Mouse (Mus musculus) mouse embryonic stem cell (cell line): ENCODE data around the gene Man1c1.

Experiments used
- in situ Hi-C, 2 experiments: fragments of 300-500 bp; cut with MboI; formaldehyde crosslinking; loops; 1 replicate in 1 of 2; 3 replicates in 1 of 2; pipeline ENCODE4 v1.14.3; 2019 to 2020; ENCODE audit warnings: low sequenced_read_pairs in 2 of 2, low pct_unique_long_range_greater_than_20kb in 1 of 2, mixed read lengths in 1 of 2; ENCODE audit not compliant: unreplicated experiment in 1 of 2

Gene Man1c1

GRCm38 (mm10) chr4:134703835-134704546 is at the start of gene Man1c1:
Man1c1 (minus strand) TSS chr4:134704290.
- in situ Hi-C loops, result no loop called here

- in situ Hi-C loops, result no loop called here
Measured at GRCm38 (mm10) chr4:134753516-134754261, 49.6 kb upstream of the Man1c1 start.

DNA sequence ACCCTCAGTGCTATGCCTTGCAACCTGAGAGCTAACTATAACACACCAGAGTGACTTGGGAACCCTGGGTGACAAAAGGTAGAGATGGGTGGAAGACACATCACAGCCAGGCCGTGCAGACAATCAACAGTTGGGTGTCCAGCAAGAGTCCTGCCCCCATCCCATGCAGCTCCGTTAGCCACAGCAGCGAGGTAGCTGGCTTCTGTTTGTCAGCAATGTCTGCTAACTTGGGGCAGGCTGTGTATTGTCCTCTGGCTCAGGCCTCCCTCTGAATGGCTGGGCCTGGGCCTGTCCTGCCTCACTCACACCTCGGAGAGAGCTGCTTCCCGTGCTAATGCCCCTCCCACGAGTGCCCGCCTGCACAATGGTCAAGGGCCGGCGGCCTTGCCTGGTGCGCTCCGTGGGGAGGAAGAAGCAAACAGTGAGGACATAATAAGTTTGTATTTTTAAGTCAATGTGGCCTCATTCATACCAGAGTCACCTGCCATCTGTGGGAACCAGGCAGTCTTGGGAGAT is 48.9 kb upstream of the Man1c1 start:
- in situ Hi-C loops, result no loop called here

- in situ Hi-C loops, result no loop called here
Measured at GRCm38 (mm10) chr4:134751682-134752380, 47.7 kb upstream of the Man1c1 start.

DNA sequence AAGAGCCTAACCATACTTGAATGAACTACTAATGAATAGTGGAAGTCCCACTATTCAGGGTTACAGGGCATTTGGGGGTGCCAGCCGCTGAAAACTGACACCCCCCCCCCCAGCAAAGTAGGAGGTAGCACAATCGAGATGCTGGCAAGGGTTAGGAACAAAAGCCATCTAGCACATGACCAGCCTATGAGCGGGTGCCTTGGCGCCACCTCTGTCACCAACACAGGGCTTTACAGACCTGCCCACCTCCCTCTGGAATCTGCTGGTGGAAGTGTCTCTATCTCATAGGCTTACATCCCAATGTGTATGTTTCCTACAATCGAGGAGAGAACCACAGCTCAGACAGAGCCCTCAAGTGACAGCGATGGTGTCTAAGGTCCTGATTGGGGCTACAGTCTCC is 46.7 kb upstream of the Man1c1 start:
- in situ Hi-C loops, result no loop called here

DNA sequence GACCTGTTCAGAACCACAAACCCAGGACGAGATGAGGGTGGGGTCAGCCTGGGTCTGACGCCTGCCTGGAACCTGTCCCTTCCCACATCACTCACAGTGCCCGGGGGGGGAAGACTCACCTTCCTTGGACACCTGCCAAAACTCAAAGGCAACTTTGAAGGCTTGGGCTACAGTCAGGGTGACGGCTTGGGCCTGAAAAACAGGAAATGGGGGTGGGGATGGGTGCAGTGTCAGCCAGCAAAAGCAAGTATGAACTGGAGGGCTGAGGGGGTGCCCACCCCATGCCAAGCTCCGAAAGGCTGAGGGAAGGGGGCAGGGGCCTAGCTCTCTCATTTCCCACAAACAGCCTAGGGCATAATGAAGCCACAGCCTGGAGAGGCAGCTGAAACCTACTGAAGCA is 46.2 kb upstream of the Man1c1 start:
- in situ Hi-C loops, result no loop called here

DNA sequence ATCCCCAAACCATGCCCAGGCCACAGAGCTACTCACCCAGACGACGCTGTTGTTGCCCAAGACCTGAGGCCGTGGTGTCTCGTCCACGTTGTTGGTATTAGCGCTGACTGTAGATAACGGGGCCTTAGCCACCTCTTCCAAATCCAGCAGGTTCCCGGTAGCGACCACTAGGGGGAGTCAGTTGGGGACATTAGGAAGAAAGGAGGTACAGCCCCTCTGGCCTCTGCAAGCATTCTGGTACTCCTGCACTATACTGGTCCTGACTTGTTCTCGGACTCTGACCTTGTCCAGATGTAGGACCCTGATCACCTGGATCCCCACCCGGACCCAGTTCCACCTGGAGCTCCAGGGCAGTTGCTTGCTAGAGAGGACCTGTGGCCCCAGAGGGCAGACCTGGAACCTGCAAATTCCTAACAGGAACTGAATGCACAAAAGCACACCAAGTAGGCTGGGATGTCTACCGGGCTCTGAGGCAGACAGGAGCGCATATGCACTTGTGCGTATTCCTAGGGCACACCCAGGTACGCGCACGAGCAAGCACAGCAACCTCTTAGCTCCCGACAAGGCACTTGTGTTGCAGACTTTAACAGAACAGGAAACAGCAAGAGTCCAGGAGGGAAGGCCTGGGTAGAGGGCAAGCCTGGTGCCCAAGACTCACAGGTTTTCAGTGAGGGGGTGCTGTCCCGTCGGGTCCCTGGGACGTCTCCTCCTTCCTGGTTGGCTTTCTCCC is 45.4 kb upstream of the Man1c1 start:
- in situ Hi-C loops, result no loop called here

DNA sequence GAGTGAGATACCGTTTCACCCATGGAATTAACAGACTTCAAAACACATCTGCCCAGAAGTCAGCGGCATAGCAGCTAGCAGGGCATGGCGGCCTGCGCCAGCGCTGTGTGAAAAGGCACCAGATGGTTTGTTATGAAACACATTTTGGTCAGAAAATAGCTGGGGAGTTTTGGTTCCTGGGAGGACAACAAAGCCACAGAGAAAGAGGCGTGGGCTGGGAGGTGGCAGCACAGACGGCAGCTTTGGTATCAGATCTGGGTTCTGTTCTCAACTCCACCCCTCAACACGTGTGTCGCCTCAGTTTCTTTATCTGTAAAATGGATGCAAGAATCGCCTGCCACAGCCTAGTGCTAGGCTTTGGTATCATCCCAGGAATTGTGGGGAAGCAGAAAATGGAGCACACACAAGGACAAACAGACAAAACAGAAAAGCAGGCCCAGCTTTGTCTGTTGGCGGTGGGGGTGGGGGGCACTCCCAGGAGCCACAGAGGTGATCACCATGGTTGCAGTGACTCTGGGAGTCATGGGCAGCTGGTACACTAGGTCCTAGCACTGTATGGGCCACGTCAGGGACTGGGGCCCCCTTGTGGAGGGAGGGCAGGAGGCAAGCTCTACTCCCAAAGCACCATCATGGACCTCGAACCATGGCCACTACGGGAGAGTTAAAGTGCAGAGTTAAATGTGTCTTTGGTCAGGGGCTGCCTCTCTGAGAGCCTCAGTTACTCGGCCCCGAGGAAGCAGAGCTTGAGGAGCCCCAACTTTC is 42.0 kb upstream of the Man1c1 start:
- in situ Hi-C loops, result no loop called here

DNA sequence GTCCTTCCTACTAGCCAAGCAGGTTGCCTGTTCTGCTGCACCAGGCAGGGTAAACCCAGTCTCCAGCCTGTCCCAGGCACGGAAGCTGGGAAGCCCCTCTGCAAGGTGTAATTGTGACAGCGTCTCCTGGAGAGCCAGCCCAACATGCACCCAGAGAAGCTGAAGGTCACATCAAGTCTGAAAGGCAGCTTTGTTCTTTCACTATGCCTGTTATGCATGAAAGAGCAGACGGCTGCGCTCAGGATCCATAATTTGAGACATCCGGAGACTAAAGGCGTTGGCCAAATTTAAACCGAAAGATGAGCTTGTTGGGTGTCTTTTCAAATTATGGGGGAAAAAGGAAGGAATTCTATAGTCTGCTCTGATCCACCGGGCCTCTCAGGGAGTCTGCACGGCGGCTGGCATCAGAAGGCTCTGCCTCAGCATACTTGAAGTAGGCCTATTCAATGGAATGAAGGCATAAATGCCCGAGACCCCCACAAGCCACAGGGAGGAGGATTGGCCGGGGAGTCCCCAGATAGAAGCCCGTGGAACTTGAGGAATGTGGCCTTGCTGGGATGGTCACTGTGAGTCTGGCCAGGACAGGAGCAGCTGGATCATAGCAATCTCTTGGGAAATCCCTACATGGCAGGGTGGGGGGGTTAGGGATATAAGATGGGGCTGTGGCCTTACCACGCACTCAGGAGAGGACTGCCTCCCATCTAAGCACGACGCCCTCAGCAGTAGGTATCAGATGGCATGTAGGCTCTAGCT is 40.0 kb upstream of the Man1c1 start:
- in situ Hi-C loops, result no loop called here

DNA sequence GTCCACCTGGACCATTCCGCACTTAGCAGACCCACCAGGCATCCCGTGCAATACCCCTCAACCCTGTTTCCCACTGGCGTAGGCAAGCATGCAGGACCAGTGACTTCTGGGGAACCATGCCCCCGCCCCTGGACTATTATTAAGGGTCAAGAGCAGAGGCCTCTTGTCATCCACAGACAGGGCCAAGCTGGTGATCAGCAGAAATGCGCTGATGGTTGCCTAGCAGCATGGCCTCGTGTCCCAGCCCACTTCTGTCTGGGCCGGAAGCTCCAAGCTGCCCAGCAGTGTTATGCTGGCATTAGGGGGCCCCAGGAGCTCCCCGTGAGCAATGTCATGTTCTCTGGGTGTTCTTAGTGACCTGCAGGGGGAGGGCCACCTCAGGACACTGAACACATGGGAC is 37.9 kb upstream of the Man1c1 start:
- in situ Hi-C loops, result no loop called here

DNA sequence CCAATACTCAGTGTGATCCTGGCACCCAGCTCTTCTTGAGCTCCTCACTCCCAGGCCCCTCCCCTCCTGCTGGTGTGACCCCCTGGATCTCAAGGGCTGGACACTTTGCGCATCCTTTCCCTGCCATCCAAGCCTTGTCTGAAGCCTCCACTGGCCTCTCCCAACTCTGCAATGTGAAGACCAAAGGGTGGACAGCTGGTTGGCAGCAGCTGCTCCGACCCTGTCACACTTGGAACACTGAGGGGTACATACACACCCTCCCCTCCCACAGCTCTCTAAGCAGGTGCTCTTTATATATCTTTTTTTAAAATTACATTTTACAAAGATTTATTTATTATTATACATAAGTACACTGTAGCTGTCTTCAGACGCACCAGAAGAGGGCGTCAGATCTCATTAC is 36.1 kb upstream of the Man1c1 start:
- in situ Hi-C loops, result no loop called here

DNA sequence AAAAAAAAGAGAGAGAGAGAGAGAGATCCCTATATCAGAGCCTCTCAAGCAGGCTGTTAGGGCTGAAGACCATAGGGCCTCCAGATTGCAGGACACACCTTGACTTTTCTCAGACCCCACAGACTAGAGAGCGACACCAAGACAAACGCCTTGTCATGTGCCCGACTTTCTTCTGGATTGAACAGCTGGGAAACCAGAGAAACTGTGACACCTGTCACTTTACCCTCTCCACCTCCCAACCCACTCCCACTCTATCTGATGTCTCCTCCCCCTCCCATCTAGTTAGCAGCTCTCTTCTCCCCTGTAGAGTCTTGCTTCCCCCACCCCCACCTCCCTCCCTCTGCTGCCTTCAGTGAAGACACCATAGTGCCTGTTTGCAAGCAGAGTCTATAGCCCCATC is 35.4 kb upstream of the Man1c1 start:
- in situ Hi-C loops, result no loop called here

DNA sequence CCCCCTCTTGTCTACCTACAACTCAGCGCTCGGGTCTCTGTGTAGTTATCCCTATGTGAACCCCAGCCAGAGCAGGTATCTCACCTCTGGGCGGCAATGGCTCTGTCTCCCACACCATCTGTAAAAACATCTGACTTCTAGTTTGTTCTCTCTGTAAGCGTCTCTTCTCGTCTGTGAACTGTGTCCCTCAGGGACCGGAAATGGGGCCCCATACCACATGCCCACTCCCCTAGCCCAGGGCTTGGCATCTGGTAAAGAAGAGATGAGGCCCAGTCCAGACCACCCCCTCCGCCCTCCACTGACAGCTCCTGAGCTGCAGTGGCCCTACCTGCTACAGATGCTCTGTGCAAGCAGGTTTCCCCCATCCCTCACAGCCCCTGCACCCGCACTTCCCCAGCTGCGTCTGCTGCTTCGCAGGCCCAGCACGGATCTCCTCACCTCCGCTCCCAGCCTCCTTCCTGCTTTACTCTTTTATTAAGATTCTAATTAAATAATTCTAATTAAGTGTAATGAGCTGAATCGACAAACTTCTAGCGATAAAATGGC is 33.3 kb upstream of the Man1c1 start:
- in situ Hi-C loops, result no loop called here

DNA sequence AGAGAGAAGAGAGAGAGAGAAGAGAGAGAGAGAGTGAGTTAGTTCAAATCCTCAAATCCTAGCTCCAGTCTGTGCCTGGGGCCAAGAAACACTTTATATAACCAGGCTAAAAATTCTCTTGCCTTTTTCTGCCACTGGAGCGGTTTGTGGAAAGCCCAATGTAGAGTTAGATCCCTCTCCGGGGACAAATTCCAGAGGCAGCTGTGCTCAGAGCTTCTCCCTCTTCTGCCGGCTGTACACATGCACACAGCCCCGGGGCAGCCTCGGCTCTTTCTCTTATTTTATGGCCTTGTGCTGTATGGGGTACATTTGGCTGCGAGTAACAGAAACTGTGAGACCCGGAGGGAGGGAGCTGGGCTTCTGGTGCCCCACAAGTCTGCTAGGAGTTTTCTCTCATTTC is 32.1 kb upstream of the Man1c1 start:
- in situ Hi-C loops, result no loop called here

- in situ Hi-C loops, result no loop called here
Measured at GRCm38 (mm10) chr4:134734629-134735081, 30.6 kb upstream of the Man1c1 start.

DNA sequence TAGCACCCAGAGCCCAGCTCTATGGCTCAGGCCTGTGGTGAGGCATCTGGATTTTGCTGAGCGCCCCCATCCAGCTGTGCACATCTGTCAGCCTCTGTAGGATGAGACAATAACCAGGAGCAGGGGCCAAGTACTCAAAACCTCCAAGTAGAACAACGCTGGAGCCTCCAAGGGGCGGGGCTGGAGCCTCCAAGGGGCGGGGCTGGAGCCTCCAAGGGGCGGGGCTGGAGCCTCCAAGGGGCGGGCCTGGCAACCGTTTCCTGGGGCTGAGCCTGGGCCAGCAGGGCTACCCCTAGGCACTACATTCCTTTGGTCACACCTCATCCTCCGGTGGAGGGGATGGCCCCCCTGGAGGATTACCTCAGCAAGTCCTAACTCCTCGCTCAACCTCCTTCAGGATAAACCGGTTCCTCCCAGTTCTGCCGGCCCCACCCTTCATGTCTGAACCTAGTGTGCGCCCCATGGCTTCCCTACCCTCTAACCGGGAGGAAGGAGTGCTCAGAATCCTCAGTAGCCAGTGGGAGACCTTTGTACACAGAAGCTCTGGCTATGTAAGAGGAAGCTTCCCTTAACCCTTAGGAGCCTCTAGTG is 30.0 kb upstream of the Man1c1 start:
- in situ Hi-C loops, result no loop called here

- in situ Hi-C loops, result no loop called here
Measured at GRCm38 (mm10) chr4:134733371-134733770, 29.3 kb upstream of the Man1c1 start.
